Mouse (Mus musculus) heart, embryonic 12.5 days (tissue): ENCODE data around the gene Gimap5. TPM values are rescaled to one million over a fixed set of nuclear protein-coding genes. Genes with fewer than 3 reads are reported as not detected.

Experiments used
- ATAC-seq: fragments of 200-750 bp; cut with Nextera tagmentation; 2 replicates; pipeline ENCODE4 v1.8.0; 2017; ENCODE audit warnings: moderate TSS enrichment, moderate library complexity; ENCODE audit not compliant: insufficient number of reproducible peaks, low FRiP score
- H3K27ac ChIP-seq: fragments of 300-500 bp; sonication (generic); 2 replicates; pipeline ENCODE4 v1.5.1; 2016; ENCODE audit warnings: mild to moderate bottlenecking, moderate library complexity; ENCODE audit not compliant: poor library complexity, severe bottlenecking
- H3K27me3 ChIP-seq: fragments of 300-500 bp; sonication (generic); replicated peaks from 2 replicates; pipeline ENCODE4 v1.6.1; 2016; ENCODE audit warnings: mild to moderate bottlenecking, moderate library complexity
- H3K36me3 ChIP-seq: fragments of 300-500 bp; sonication (generic); 2 replicates; pipeline ENCODE4 v1.6.1; 2016; ENCODE audit warnings: mild to moderate bottlenecking, moderate library complexity
- H3K4me1 ChIP-seq: fragments of 300-500 bp; sonication (generic); replicated peaks from 2 replicates; pipeline ENCODE4 v1.6.1; 2016; ENCODE audit warnings: mild to moderate bottlenecking
- H3K4me2 ChIP-seq: fragments of 300-500 bp; sonication (generic); 2 replicates; pipeline ENCODE4 v1.6.1; 2016; ENCODE audit warnings: mild to moderate bottlenecking, moderate library complexity
- H3K4me3 ChIP-seq: fragments of 300-500 bp; sonication (generic); 2 replicates; pipeline ENCODE4 v1.5.1; 2016; ENCODE audit warnings: mild to moderate bottlenecking
- H3K9ac ChIP-seq: fragments of 300-500 bp; sonication (generic); 2 replicates; pipeline ENCODE4 v1.6.1; 2016; ENCODE audit warnings: mild to moderate bottlenecking, moderate library complexity
- H3K9me3 ChIP-seq: fragments of 300-500 bp; sonication (generic); replicated peaks from 2 replicates; pipeline ENCODE4 v1.6.1; 2016; ENCODE audit warnings: mild to moderate bottlenecking, moderate library complexity
- WGBS: fragments of 180-500 bp; shearing (Covaris S2); methylation state at CpG from one replicate; pipeline ENCODE4 v1.1.7; 2016; 5-methylcytosine and 5-hydroxymethylcytosine counted together
- polyA plus RNA-seq: library from polyadenylated mRNA; unstranded; fragments of >200 nt; fragmentation: Nextera tagmentation; extraction: Ambion mirVana; gene quantifications from 2 replicates; pipeline ENCODE4 v1.2.1, GENCODE M21; 2016

The Gimap5 gene
- polyA plus RNA-seq, 1 experiment from 2014 or later: 5.3 TPM

GRCm38 (mm10) chr6:48718455-48718854, 27.5 kb upstream of the Gimap5 start, which contains the start of the genes Gm28053 and Gimap7:
Gm28053 (plus strand) TSS chr6:48718607.
Gimap7 (plus strand) TSS chr6:48718621.
- no peaks in the 10 kb centered on the region for H3K9me3 ChIP-seq
- no peaks in the 10 kb centered on the region for H3K36me3 ChIP-seq
- H3K4me1 ChIP-seq: no peaks in the 10 kb centered on the region
- H3K27me3 ChIP-seq: no peaks in the 10 kb centered on the region; the same call in 1 of the 2 replicates
- H3K4me2 ChIP-seq: no peak within 1 kb of the TSS
- WGBS: 47% methylated on average over 2 of the region's 2 CpGs
- no peak within 1 kb of the TSS for H3K4me3 ChIP-seq
- no peak within 1 kb of the TSS for H3K27ac ChIP-seq
- H3K9ac ChIP-seq: no peak within 1 kb of the TSS
- no peak for ATAC-seq

DNA sequence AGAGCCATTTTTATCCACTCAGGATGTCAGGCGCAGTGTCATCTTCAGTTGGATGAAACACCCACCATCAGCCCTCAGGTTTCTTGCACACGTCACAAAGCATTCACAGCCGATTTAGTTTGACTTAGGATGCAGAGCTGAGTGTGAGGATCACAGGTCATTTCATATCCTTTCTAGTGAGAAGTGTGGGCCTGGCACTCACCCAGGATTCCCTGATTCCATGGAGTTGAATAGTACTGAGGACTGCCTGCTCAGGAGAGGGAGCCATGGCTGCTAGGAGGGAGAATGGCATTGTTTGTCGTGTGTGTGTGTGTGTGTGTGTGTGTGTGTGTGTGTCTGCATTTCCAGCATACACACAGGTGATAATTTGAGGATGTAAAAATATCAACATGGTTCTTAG, 25.7 kb upstream of the Gimap5 start:
- Histone ChIP-seq H3K4me1 (peaks cover 2% of the 10 kb centered on the region; the same call in 1 of the 2 replicates), H3K27ac (no peak overlapping the region), H3K9me3 (no peaks in the 10 kb centered on the region), H3K36me3 (no peaks in the 10 kb centered on the region), H3K9ac (no peak overlapping the region), H3K4me2 (no peak overlapping the region), H3K27me3 (no peaks in the 10 kb centered on the region; the same call in 1 of the 2 replicates), H3K4me3 (no peak overlapping the region)
- WGBS: 84% methylated on average over 4 of the region's 4 CpGs
- ATAC-seq: no peak

- Histone ChIP-seq H3K4me1 (peaks cover 9% of the 10 kb centered on the region), H3K27me3 (no peaks in the 10 kb centered on the region; the same call in 1 of the 2 replicates), H3K27ac (no peak overlapping the region), H3K9ac (no peak overlapping the region), H3K36me3 (no peaks in the 10 kb centered on the region), H3K4me3 (no peak overlapping the region), H3K9me3 (no peaks in the 10 kb centered on the region), H3K4me2 (no peak overlapping the region)
- no peak for ATAC-seq
- 67% methylated on average over 8 of the region's 8 CpGs for WGBS
Observed at GRCm38 (mm10) chr6:48723468-48723867, 22.5 kb upstream of the Gimap5 start.

DNA sequence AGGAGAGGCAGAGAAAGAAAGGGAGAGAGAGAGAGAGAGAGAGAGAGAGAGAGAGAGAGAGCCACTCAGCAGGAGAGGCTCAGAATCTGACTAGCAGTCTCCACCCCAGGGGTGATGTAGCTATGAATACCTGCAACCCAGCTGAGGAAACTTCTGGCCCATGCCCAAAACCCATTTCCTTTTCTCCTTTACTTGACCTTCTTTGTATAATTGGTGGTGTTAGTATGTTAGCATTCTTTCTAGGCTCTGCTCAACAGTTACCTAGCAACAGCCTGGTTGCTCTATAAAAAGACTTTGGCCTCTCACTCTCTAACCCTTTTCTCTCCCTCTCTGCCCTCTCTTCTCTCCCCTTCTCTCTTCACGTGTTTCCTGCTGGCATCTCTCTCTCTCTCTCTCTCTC, 20.5 kb upstream of the Gimap5 start:
- H3K9me3 ChIP-seq: no peaks in the 10 kb centered on the region
- no peaks in the 10 kb centered on the region for H3K36me3 ChIP-seq
- H3K4me2 ChIP-seq: peak overlapping the region; percentile 23
- ATAC-seq: no peak
- H3K4me1 ChIP-seq: peaks cover 9% of the 10 kb centered on the region
- WGBS: 11% methylated on average over 1 of the region's 1 CpGs
- no peaks in the 10 kb centered on the region; the same call in 1 of the 2 replicates for H3K27me3 ChIP-seq
- H3K4me3 ChIP-seq: no peak overlapping the region
- no peak overlapping the region for H3K9ac ChIP-seq
- no peak overlapping the region for H3K27ac ChIP-seq

GRCm38 (mm10) chr6:48727761-48728160, 18.2 kb upstream of the Gimap5 start:
- peaks cover 9% of the 10 kb centered on the region for H3K4me1 ChIP-seq
- H3K4me3 ChIP-seq: no peak overlapping the region
- no peak overlapping the region for H3K4me2 ChIP-seq
- H3K36me3 ChIP-seq: no peaks in the 10 kb centered on the region
- H3K27me3 ChIP-seq: no peaks in the 10 kb centered on the region
- H3K9me3 ChIP-seq: no peaks in the 10 kb centered on the region
- ATAC-seq: no peak
- 84% methylated on average over 5 of the region's 5 CpGs for WGBS
- no peak overlapping the region for H3K27ac ChIP-seq
- no peak overlapping the region for H3K9ac ChIP-seq

DNA sequence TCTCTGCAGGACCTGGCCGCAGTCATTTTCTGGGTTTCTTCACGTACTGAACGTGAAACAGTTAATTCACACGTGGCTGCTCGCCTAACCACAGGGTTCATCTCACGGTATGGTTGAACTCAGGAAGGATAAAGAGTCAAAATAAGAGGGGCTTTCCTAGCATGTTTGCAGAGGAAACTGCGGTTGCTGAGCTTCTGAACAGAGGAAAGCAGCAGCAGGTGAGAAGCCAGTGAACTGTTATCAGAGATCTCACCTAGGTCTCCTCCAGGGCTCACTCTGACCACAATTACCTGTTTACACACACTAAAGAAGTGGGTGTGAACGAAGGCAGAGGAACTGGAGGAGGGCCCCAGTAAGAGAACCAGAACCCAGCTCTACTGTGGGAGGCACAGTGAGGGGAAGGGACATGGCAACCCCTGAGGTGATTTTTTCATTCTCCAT, 13.1 kb upstream of the Gimap5 start:
- H3K4me2 ChIP-seq: no peak overlapping the region
- WGBS: 42% methylated on average over 8 of the region's 8 CpGs
- no peaks in the 10 kb centered on the region for H3K27me3 ChIP-seq
- H3K4me3 ChIP-seq: no peak overlapping the region
- no peaks in the 10 kb centered on the region for H3K4me1 ChIP-seq
- H3K36me3 ChIP-seq: no peaks in the 10 kb centered on the region
- H3K9ac ChIP-seq: no peak overlapping the region
- no peaks in the 10 kb centered on the region for H3K9me3 ChIP-seq
- H3K27ac ChIP-seq: no peak overlapping the region
- ATAC-seq: no peak

DNA sequence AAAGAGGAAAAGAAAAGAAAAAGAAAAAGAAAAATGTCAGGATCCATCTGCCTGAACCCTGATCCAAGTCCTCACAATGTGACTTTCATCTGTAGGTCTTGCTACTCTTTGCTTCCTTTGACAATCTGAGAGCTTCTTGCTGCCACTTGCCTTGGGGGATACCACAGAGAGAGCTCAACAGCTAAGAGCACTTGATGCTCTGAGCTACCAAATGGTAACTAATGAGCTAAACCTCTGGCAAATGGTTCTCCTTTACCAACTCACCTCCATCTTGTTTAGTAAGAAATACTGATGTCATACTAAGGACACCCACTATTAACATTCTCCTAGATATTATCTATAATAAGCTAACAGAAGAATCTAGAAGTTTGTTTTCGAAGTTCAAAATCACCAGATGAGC, 12.3 kb upstream of the Gimap5 start:
- no peak for ATAC-seq
- Histone ChIP-seq H3K27ac (no peak overlapping the region), H3K9ac (no peak overlapping the region), H3K4me2 (no peak overlapping the region), H3K9me3 (no peaks in the 10 kb centered on the region), H3K4me1 (no peaks in the 10 kb centered on the region), H3K36me3 (no peaks in the 10 kb centered on the region), H3K4me3 (no peak overlapping the region), H3K27me3 (no peaks in the 10 kb centered on the region)
- 86% methylated on average over 1 of the region's 1 CpGs for WGBS

- H3K9ac ChIP-seq: no peak overlapping the region
- ATAC-seq: no peak
- no peak overlapping the region for H3K27ac ChIP-seq
- peaks cover 14% of the 10 kb centered on the region for H3K4me1 ChIP-seq
- no peaks in the 10 kb centered on the region for H3K36me3 ChIP-seq
- no peak overlapping the region for H3K4me3 ChIP-seq
- no peak overlapping the region for H3K4me2 ChIP-seq
- H3K27me3 ChIP-seq: peaks cover 20% of the 10 kb centered on the region
- no peaks in the 10 kb centered on the region for H3K9me3 ChIP-seq
- 73% methylated on average over 2 of the region's 2 CpGs for WGBS
Observed at GRCm38 (mm10) chr6:48737053-48737452, 8.9 kb upstream of the Gimap5 start.

- H3K36me3 ChIP-seq: no peaks in the 10 kb centered on the region
- no peak overlapping the region for H3K27ac ChIP-seq
- 76% methylated on average over 5 of the region's 5 CpGs for WGBS
- peaks cover 20% of the 10 kb centered on the region for H3K4me1 ChIP-seq
- H3K9me3 ChIP-seq: no peaks in the 10 kb centered on the region
- no peak overlapping the region for H3K9ac ChIP-seq
- no peak overlapping the region for H3K4me2 ChIP-seq
- no peak overlapping the region for H3K4me3 ChIP-seq
- ATAC-seq: no peak
- H3K27me3 ChIP-seq: peaks cover 26% of the 10 kb centered on the region
Observed at GRCm38 (mm10) chr6:48737688-48738087, 8.3 kb upstream of the Gimap5 start.

- H3K27ac ChIP-seq: peak within 1 kb of the TSS; percentile 74
- 0 out of 2 replicates have a peak, but pooled peaks have one; percentile 69 for ATAC-seq
Observed at GRCm38 (mm10) chr6:48738961-48739779, 6.8 kb upstream of the Gimap5 start, which contains the start of gene Gimap1. Gimap1 (plus strand) TSS chr6:48739054.

GRCm38 (mm10) chr6:48739780-48740055, 6.3 kb upstream of the Gimap5 start:
- peaks cover 25% of the 10 kb centered on the region for H3K4me1 ChIP-seq

More at GRCm38 (mm10) chr6:48738961-48739779, 6.8 kb upstream of the Gimap5 start, which contains the start of gene Gimap1:
- Histone ChIP-seq H3K9me3 (no peaks in the 10 kb centered on the region), H3K36me3 (no peaks in the 10 kb centered on the region), H3K27me3 (peaks cover 36% of the 10 kb centered on the region), H3K4me2 (peak within 1 kb of the TSS; percentile 56), H3K4me1 (peaks cover 25% of the 10 kb centered on the region), H3K4me3 (peak within 1 kb of the TSS; percentile 38), H3K9ac (peak within 1 kb of the TSS; percentile 17; the same call in 1 of the 2 replicates)
- 44% methylated on average over 15 of the region's 15 CpGs for WGBS

More at GRCm38 (mm10) chr6:48739780-48740055, 6.3 kb upstream of the Gimap5 start:
- H3K9ac ChIP-seq: no peak overlapping the region
- 62% methylated on average over 3 of the region's 3 CpGs for WGBS
- no peaks in the 10 kb centered on the region for H3K9me3 ChIP-seq
- H3K27me3 ChIP-seq: peaks cover 37% of the 10 kb centered on the region
- peak overlapping the region; percentile 33 for H3K4me3 ChIP-seq
- ATAC-seq: no peak
- peak overlapping the region; percentile 56 for H3K4me2 ChIP-seq
- H3K27ac ChIP-seq: peak overlapping the region; percentile 74; the same call in 1 of the 2 replicates
- no peaks in the 10 kb centered on the region for H3K36me3 ChIP-seq
